Mouse (Mus musculus) midbrain, embryonic 15.5 days (tissue): ENCODE measurements around the gene Grid1. TPM values are rescaled to one million over a fixed set of nuclear protein-coding genes. Genes with fewer than 3 reads are reported as not detected.

Source experiments
- ATAC-seq: fragments of 200-750 bp; cut with Nextera tagmentation; replicated peaks from 2 replicates; pipeline ENCODE4 v1.8.0; 2017; ENCODE audit warnings: moderate TSS enrichment
- H3K27ac ChIP-seq: fragments of 300-500 bp; sonication (generic); 2 replicates; pipeline ENCODE4 v1.5.1; 2015; ENCODE audit warnings: mild to moderate bottlenecking, inconsistent platforms
- H3K27me3 ChIP-seq: fragments of 300-500 bp; sonication (generic); replicated peaks from 2 replicates; pipeline ENCODE4 v1.6.1; 2015; ENCODE audit warnings: inconsistent platforms
- H3K36me3 ChIP-seq: fragments of 300-500 bp; sonication (generic); replicated peaks from 2 replicates; pipeline ENCODE4 v1.6.1; 2015; ENCODE audit warnings: inconsistent platforms
- H3K4me1 ChIP-seq: fragments of 300-500 bp; sonication (generic); 2 replicates; pipeline ENCODE4 v1.6.1; 2015; ENCODE audit warnings: inconsistent platforms
- H3K4me2 ChIP-seq: fragments of 300-500 bp; sonication (generic); 2 replicates; pipeline ENCODE4 v1.6.1; 2015; ENCODE audit warnings: inconsistent platforms, mild to moderate bottlenecking, moderate library complexity
- H3K4me3 ChIP-seq: fragments of 300-500 bp; sonication (generic); 2 replicates; pipeline ENCODE4 v1.5.1; 2015; ENCODE audit warnings: mild to moderate bottlenecking, inconsistent platforms
- H3K9ac ChIP-seq: fragments of 300-500 bp; sonication (generic); 2 replicates; pipeline ENCODE4 v1.6.1; 2015; ENCODE audit warnings: mild to moderate bottlenecking, inconsistent platforms
- H3K9me3 ChIP-seq: fragments of 300-500 bp; sonication (generic); 2 replicates; pipeline ENCODE4 v1.6.1; 2016; ENCODE audit warnings: inconsistent platforms
- WGBS: fragments of 180-500 bp; shearing (Covaris S2); methylation state at CpG from one replicate; pipeline ENCODE4 v1.1.7; 2015; ENCODE audit warnings: mixed read lengths; 5-methylcytosine and 5-hydroxymethylcytosine counted together
- polyA plus RNA-seq: library from polyadenylated mRNA; unstranded; fragments of >200 nt; fragmentation: Nextera tagmentation; extraction: Ambion mirVana; gene quantifications from 2 replicates; pipeline ENCODE4 v1.2.1, GENCODE M21; 2015

Grid1 gene
- polyA plus RNA-seq, 1 experiment from 2014 or later = 8.8 TPM

DNA sequence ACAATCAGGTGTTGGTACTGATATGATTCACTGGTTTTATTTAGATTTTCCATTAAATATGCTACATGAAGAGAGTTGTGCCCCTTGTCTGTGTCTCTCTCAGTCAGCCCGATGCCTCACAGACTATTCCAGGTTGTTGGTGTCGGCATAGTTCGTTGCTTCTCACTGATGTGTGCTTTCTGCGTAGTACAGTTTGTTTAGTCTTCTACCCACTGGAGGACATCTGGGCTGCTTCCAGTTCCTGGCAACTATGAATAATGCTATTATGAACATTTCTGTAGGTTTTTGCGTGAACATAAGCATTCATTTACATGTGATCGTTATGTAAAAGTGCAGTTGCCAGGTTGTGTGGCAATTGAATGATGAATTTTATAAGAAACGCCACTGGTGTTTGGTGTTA lies 633.8 kb downstream of the Grid1 start:
- no peaks in the 10 kb centered on the region for H3K27me3 ChIP-seq
- no peak overlapping the region for H3K4me2 ChIP-seq
- no peak overlapping the region for H3K4me3 ChIP-seq
- no peaks in the 10 kb centered on the region for H3K4me1 ChIP-seq
- H3K27ac ChIP-seq = no peak overlapping the region
- ATAC-seq = no peak
- H3K9me3 ChIP-seq = no peaks in the 10 kb centered on the region
- 88% methylated on average over 7 of the region's 7 CpGs for WGBS
- H3K9ac ChIP-seq = no peak overlapping the region
- no peaks in the 10 kb centered on the region for H3K36me3 ChIP-seq

DNA sequence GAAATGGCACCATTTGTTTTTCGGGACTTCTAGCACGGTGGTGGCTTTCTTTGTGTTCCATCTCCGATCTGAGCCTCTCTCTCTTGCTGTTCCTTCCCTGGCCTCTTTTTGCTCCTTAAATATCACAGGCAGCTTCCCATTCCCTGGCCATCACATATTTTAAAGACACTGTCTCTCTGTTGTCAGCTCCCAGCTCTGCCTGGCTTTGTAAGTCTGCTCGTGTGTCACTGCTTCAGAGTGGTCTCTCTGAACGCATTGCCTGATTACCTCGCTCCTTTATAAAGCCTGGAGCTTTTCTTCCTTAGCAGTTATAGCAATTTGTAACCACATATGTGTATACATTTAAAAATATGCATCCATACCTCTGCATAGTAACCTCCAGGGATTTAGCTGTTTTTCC lies 648.3 kb downstream of the Grid1 start:
- Histone ChIP-seq H3K9me3 (no peaks in the 10 kb centered on the region), H3K36me3 (no peaks in the 10 kb centered on the region), H3K27me3 (no peaks in the 10 kb centered on the region), H3K27ac (no peak overlapping the region), H3K4me2 (no peak overlapping the region), H3K9ac (no peak overlapping the region), H3K4me1 (no peaks in the 10 kb centered on the region), H3K4me3 (no peak overlapping the region)
- ATAC-seq = peak; percentile 58; the same call in 1 of the 2 replicates
- 59% methylated on average over 6 of the region's 6 CpGs for WGBS

GRCm38 (mm10) chr14:35486017-35486416 lies 666.1 kb downstream of the Grid1 start:
- no peaks in the 10 kb centered on the region for H3K9me3 ChIP-seq
- no peak overlapping the region for H3K4me3 ChIP-seq
- H3K4me1 ChIP-seq = no peaks in the 10 kb centered on the region
- no peak overlapping the region for H3K27ac ChIP-seq
- H3K4me2 ChIP-seq = no peak overlapping the region
- ATAC-seq = no peak
- no peak overlapping the region for H3K9ac ChIP-seq
- H3K36me3 ChIP-seq = no peaks in the 10 kb centered on the region
- WGBS = 90% methylated on average over 2 of the region's 2 CpGs
- H3K27me3 ChIP-seq = no peaks in the 10 kb centered on the region

- H3K9ac ChIP-seq = no peak overlapping the region
- H3K27ac ChIP-seq = no peak overlapping the region
- H3K4me1 ChIP-seq = no peaks in the 10 kb centered on the region
- H3K4me3 ChIP-seq = no peak overlapping the region
- H3K9me3 ChIP-seq = no peaks in the 10 kb centered on the region
- no peak for ATAC-seq
- H3K27me3 ChIP-seq = no peaks in the 10 kb centered on the region
- no peaks in the 10 kb centered on the region for H3K36me3 ChIP-seq
- H3K4me2 ChIP-seq = no peak overlapping the region
- 54% methylated on average over 5 of the region's 5 CpGs for WGBS
Observed at GRCm38 (mm10) chr14:35502324-35502723, 682.4 kb downstream of the Grid1 start.

GRCm38 (mm10) chr14:35519402-35519801 lies 699.5 kb downstream of the Grid1 start:
- no peak overlapping the region for H3K4me2 ChIP-seq
- no peak for ATAC-seq
- no peaks in the 10 kb centered on the region for H3K9me3 ChIP-seq

GRCm38 (mm10) chr14:35538835-35539234 lies 718.9 kb downstream of the Grid1 start:
- no peak for ATAC-seq
- Histone ChIP-seq H3K27ac (no peak overlapping the region), H3K4me1 (0 out of 2 replicates have a peak, but pooled peaks cover 3% of the 10 kb centered on the region), H3K27me3 (no peaks in the 10 kb centered on the region), H3K36me3 (no peaks in the 10 kb centered on the region), H3K4me3 (no peak overlapping the region), H3K9ac (no peak overlapping the region), H3K9me3 (no peaks in the 10 kb centered on the region), H3K4me2 (no peak overlapping the region)
- 75% methylated on average over 3 of the region's 3 CpGs for WGBS

More at GRCm38 (mm10) chr14:35519402-35519801, 699.5 kb downstream of the Grid1 start:
- no peak overlapping the region for H3K4me3 ChIP-seq
- no peak overlapping the region for H3K9ac ChIP-seq
- H3K27me3 ChIP-seq = no peaks in the 10 kb centered on the region
- no peaks in the 10 kb centered on the region for H3K4me1 ChIP-seq
- H3K27ac ChIP-seq = no peak overlapping the region
- H3K36me3 ChIP-seq = no peaks in the 10 kb centered on the region

DNA sequence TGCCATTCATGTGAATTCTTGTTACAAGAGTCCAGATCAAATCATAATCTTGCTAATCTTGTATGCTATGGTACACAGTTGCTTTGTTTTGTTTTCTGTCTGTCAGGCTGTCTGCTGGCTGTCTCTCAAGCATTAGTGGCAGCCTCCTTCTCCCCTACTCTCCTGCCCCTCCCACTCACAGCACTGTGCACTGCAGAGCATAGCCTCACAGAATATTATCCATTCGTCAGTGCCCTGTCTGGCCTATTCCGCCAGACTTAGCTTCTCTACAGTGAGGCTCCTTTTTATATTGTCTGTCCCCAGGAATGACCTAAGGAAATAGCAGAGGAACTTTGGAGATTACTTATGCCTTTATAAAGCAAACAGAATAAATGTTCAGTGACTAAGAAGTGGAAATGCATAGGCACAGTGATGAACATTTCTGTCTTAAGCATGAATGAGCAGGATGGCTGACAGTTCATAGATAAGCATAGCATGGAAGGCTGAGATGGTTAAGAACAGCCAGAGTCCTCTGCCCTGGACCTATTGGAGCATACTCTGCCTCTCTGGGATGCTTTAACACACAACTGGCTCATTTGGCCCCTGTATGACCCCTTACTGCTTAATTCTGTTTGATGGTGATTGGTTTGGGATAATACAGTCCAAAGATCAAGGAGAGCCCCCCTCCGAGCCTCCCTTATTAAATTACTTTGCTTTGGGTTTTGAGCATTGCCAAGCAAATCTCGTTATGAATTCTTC lies 721.5 kb downstream of the Grid1 start:
- no peaks in the 10 kb centered on the region for H3K9me3 ChIP-seq
- WGBS = 21% methylated on average over 4 of the region's 4 CpGs
- H3K4me2 ChIP-seq = no peak overlapping the region
- peak; percentile 63; the same call in 1 of the 2 replicates for ATAC-seq
- no peaks in the 10 kb centered on the region for H3K27me3 ChIP-seq
- no peak overlapping the region for H3K9ac ChIP-seq
- 0 out of 2 replicates have a peak, but pooled peaks cover 3% of the 10 kb centered on the region for H3K4me1 ChIP-seq
- H3K27ac ChIP-seq = no peak overlapping the region
- H3K36me3 ChIP-seq = no peaks in the 10 kb centered on the region
- no peak overlapping the region for H3K4me3 ChIP-seq

DNA sequence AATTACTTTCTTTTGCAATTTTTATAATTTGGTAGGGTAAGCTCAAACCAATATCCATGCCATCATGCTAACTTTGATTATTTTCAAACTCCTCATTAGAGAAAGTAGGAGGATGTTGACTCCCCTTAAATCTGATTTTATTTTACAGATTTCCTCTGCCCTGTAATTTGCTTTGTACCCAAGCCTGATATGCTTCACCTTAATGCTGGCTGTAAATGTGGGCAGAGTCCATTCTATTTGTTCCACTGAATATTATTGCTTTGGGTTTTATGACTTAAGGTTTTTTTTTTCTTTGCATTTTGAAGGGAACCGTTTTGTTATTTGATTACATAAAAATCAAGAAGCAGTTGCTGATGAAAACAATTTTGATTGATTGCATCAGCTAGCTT lies 722.1 kb downstream of the Grid1 start:
- no peak for ATAC-seq
- Histone ChIP-seq H3K9me3 (no peaks in the 10 kb centered on the region), H3K36me3 (no peaks in the 10 kb centered on the region), H3K27ac (no peak overlapping the region), H3K9ac (no peak overlapping the region), H3K27me3 (no peaks in the 10 kb centered on the region), H3K4me1 (0 out of 2 replicates have a peak, but pooled peaks cover 3% of the 10 kb centered on the region), H3K4me3 (no peak overlapping the region), H3K4me2 (no peak overlapping the region)
- WGBS = 74% methylated on average over 1 of the region's 1 CpGs

- 82% methylated on average over 3 of the region's 3 CpGs for WGBS
- ATAC-seq = no peak
Observed at GRCm38 (mm10) chr14:35554288-35554687, 734.4 kb downstream of the Grid1 start.

DNA sequence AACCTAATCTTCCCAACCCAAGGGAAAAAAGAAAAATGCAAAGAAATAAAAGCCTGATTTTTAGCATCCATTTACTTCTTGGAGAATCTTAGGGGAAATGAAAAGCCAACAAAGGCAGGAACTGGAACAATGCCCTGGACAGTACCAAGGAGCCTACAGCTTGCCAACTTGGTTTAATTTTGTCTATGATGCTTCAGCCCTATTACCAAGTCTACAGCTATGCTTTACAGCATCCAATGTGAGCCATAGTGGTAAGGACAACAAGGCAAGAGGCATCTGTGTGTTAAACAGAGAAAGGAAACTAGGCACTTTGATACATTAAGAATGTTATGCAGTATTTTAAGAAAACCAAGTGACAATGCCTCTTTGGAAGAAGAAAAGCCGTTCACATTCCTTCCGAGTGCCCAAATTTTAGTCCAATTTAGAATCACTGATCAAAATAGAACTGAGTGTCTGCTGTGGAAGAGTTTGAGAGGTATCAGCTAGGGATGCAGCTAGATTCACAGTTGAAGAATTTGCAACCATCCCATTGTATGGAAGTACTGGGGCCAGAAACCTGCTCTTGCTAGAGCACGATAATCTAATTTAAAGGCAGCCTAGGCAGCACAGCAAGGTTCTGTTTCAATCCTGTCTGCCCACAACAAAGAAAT lies 741.5 kb downstream of the Grid1 start:
- Histone ChIP-seq H3K4me1 (no peaks in the 10 kb centered on the region), H3K4me2 (no peak overlapping the region), H3K27me3 (no peaks in the 10 kb centered on the region), H3K9ac (no peak overlapping the region), H3K9me3 (no peaks in the 10 kb centered on the region), H3K27ac (no peak overlapping the region), H3K36me3 (no peaks in the 10 kb centered on the region), H3K4me3 (no peak overlapping the region)
- WGBS = 92% methylated on average over 3 of the region's 3 CpGs
- ATAC-seq = no peak

More at GRCm38 (mm10) chr14:35554288-35554687, 734.4 kb downstream of the Grid1 start:
- H3K36me3 ChIP-seq = no peaks in the 10 kb centered on the region
- H3K27ac ChIP-seq = no peak overlapping the region
- no peaks in the 10 kb centered on the region for H3K27me3 ChIP-seq
- no peak overlapping the region for H3K4me3 ChIP-seq
- no peaks in the 10 kb centered on the region for H3K9me3 ChIP-seq
- H3K4me2 ChIP-seq = no peak overlapping the region
- H3K4me1 ChIP-seq = no peaks in the 10 kb centered on the region
- H3K9ac ChIP-seq = no peak overlapping the region

- Histone ChIP-seq H3K9me3 (no peaks in the 10 kb centered on the region), H3K4me2 (no peak overlapping the region), H3K36me3 (no peaks in the 10 kb centered on the region), H3K4me3 (no peak overlapping the region), H3K4me1 (no peaks in the 10 kb centered on the region), H3K27me3 (no peaks in the 10 kb centered on the region), H3K27ac (no peak overlapping the region), H3K9ac (no peak overlapping the region)
- WGBS = 71% methylated on average over 4 of the region's 4 CpGs
- no peak for ATAC-seq
Observed at GRCm38 (mm10) chr14:35572991-35573502, 753.1 kb downstream of the Grid1 start.

DNA sequence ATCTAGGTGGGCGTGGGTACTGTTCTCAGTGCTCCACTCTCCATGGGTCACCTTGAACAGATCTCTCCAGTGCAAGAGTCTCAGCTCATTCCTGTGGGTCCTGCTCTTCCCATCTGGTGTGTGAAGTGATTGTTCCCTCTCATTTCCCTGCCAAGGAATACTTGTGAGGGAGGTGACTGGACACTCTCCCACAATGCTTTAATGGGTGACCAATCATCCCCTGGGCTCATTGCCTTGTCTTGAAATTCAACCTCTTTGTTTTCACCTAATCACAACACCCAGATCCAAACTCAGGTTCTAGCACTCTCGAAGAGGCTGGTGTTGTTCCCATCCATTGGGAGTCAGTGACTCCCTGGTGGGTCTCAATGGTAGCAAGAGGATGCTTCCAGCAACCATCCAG lies 754.6 kb downstream of the Grid1 start:
- H3K4me2 ChIP-seq = no peak overlapping the region
- no peaks in the 10 kb centered on the region for H3K27me3 ChIP-seq
- 76% methylated on average over 2 of the region's 2 CpGs for WGBS
- no peak overlapping the region for H3K27ac ChIP-seq
- H3K4me1 ChIP-seq = no peaks in the 10 kb centered on the region
- H3K4me3 ChIP-seq = no peak overlapping the region
- no peaks in the 10 kb centered on the region for H3K9me3 ChIP-seq
- H3K36me3 ChIP-seq = no peaks in the 10 kb centered on the region
- no peak overlapping the region for H3K9ac ChIP-seq
- no peak for ATAC-seq

- no peak overlapping the region for H3K9ac ChIP-seq
- no peak for ATAC-seq
- H3K4me3 ChIP-seq = no peak overlapping the region
- H3K4me1 ChIP-seq = no peaks in the 10 kb centered on the region
- H3K27ac ChIP-seq = no peak overlapping the region
- no peaks in the 10 kb centered on the region for H3K27me3 ChIP-seq
- H3K9me3 ChIP-seq = no peaks in the 10 kb centered on the region
- 40% methylated on average over 6 of the region's 6 CpGs for WGBS
- H3K36me3 ChIP-seq = no peaks in the 10 kb centered on the region
- no peak overlapping the region for H3K4me2 ChIP-seq
Observed at GRCm38 (mm10) chr14:35575285-35575684, 755.4 kb downstream of the Grid1 start.
